ENCODE assay signal across 10 mouse cellular contexts in genomic region chr5:127649077-127649476, GRCm38 (mm10). TPM values are rescaled to one million over a fixed set of nuclear protein-coding genes. Genes with fewer than 3 reads are reported as not detected.
DNase-seq lines count a peak whose midpoint lies in the region; ATAC-seq and TF ChIP-seq lines count a peak whose summit lies in the region.
"Had no signal": no experiment of that assay in that cellular context is flagged by ENCODE, and none has a peak within 500 bp of the region (broad histone marks: within the 10 kb centered on the region; RNA-seq: fewer than 3 reads in every experiment).

No protein-coding gene starts in this region.

- no peak overlapping the region for H3K4me3 ChIP-seq in hindbrain, embryonic 11.5 days (ENCODE audit: low read depth, low read length)
- no peak overlapping the region for H3K4me3 ChIP-seq in hindbrain, embryonic 16.5 days (ENCODE audit: low read length)
- no peak overlapping the region for H3K4me3 ChIP-seq in bone marrow, adult 2 months (replicated peaks; ENCODE audit: control insufficient read depth, low read depth, low read length)
- H3K4me3 ChIP-seq in limb, embryonic 11.5 days (ENCODE audit: low read depth, low read length): no peak overlapping the region
- no peak overlapping the region for H3K4me3 ChIP-seq in testis, adult 2 months (ENCODE audit: control insufficient read depth, low read depth, low read length)
- H3K4me3 ChIP-seq in forebrain, embryonic 15.5 days: no peak overlapping the region

- no peaks in the 10 kb centered on the region for H3K4me1 ChIP-seq in hindbrain, embryonic 11.5 days (replicated peaks; ENCODE audit: control insufficient read depth, insufficient read depth, low read length)
- no peaks in the 10 kb centered on the region for H3K4me1 ChIP-seq in hindbrain, embryonic 16.5 days (ENCODE audit: control insufficient read depth, insufficient read depth, low read depth, low read length)
- H3K4me1 ChIP-seq in bone marrow, adult 2 months (ENCODE audit: control insufficient read depth, insufficient read depth, low read length): no peaks in the 10 kb centered on the region
- H3K4me1 ChIP-seq in limb, embryonic 11.5 days (ENCODE audit: control insufficient read depth, insufficient read depth, low read length): no peaks in the 10 kb centered on the region
- H3K4me1 ChIP-seq in testis, adult 2 months (ENCODE audit: control insufficient read depth, insufficient read depth, low read length): no peaks in the 10 kb centered on the region
- no peaks in the 10 kb centered on the region for H3K4me1 ChIP-seq in forebrain, embryonic 15.5 days

- TF ChIP-seq POLR2A in bone marrow, adult 2 months (IDR thresholded peaks at IDR 0.05; ENCODE audit: borderline replicate concordance, control insufficient read depth, low read depth, low read length): no peak
- TF ChIP-seq POLR2A in testis, adult 2 months (IDR thresholded peaks at IDR 0.05; ENCODE audit: control insufficient read depth, low read depth, low read length): no peak

- TF ChIP-seq CTCF in bone marrow, adult 2 months (IDR thresholded peaks at IDR 0.05; ENCODE audit: control insufficient read depth, insufficient read depth, low read length): peak; percentile 74
- peak; percentile 83; the same call in 1 of the 2 replicates for TF ChIP-seq CTCF in testis, adult 2 months (IDR thresholded peaks at IDR 0.05; ENCODE audit: control insufficient read depth, insufficient read depth, insufficient replicate concordance, low read depth, low read length)

- ATAC-seq in hindbrain, embryonic 11.5 days (ENCODE audit: low FRiP score): no peak
- no peak for ATAC-seq in hindbrain, embryonic 16.5 days
- no peak for ATAC-seq in limb, embryonic 11.5 days (ENCODE audit: insufficient number of reproducible peaks, low FRiP score, low TSS enrichment, low read depth)
- no peak for ATAC-seq in forebrain, embryonic 15.5 days (replicated peaks)

- H3K9me3 ChIP-seq in hindbrain, embryonic 11.5 days (ENCODE audit: control insufficient read depth, low read length): no peaks in the 10 kb centered on the region
- H3K9me3 ChIP-seq in hindbrain, embryonic 16.5 days (ENCODE audit: control insufficient read depth, low read length): no peaks in the 10 kb centered on the region
- no peaks in the 10 kb centered on the region; the same call in 1 of the 2 replicates for H3K9me3 ChIP-seq in limb, embryonic 11.5 days (ENCODE audit: control insufficient read depth, low read length)
- H3K9me3 ChIP-seq in forebrain, embryonic 15.5 days: no peaks in the 10 kb centered on the region

- no peak overlapping the region for H3K27ac ChIP-seq in hindbrain, embryonic 11.5 days (ENCODE audit: low read depth, low read length)
- no peak overlapping the region for H3K27ac ChIP-seq in hindbrain, embryonic 16.5 days (ENCODE audit: low read depth, low read length)
- no peak overlapping the region for H3K27ac ChIP-seq in bone marrow, adult 2 months (ENCODE audit: control insufficient read depth, insufficient read depth, low read depth, low read length, poor library complexity)
- H3K27ac ChIP-seq in limb, embryonic 11.5 days (replicated peaks; ENCODE audit: low read depth, low read length): no peak overlapping the region
- H3K27ac ChIP-seq in testis, adult 2 months (ENCODE audit: control insufficient read depth, insufficient read depth, low read depth, low read length): no peak overlapping the region
- H3K27ac ChIP-seq in forebrain, embryonic 15.5 days (replicated peaks): no peak overlapping the region
- H3K27ac ChIP-seq: macrophage had no signal

- no peaks in the 10 kb centered on the region for H3K36me3 ChIP-seq in hindbrain, embryonic 11.5 days (ENCODE audit: control insufficient read depth, insufficient read depth, low read length)
- H3K36me3 ChIP-seq in hindbrain, embryonic 16.5 days (ENCODE audit: control insufficient read depth, insufficient read depth, low read length): no peaks in the 10 kb centered on the region
- H3K36me3 ChIP-seq in limb, embryonic 11.5 days (ENCODE audit: control insufficient read depth, insufficient read depth, low read length): no peaks in the 10 kb centered on the region
- no peaks in the 10 kb centered on the region for H3K36me3 ChIP-seq in testis, adult 2 months (ENCODE audit: control insufficient read depth, insufficient read depth, low read length)
- H3K36me3 ChIP-seq in forebrain, embryonic 15.5 days: no peaks in the 10 kb centered on the region

- H3K4me2 ChIP-seq in hindbrain, embryonic 11.5 days (replicated peaks; ENCODE audit: low read depth, low read length): no peak overlapping the region
- H3K4me2 ChIP-seq in hindbrain, embryonic 16.5 days (ENCODE audit: low read length): no peak overlapping the region
- no peak overlapping the region for H3K4me2 ChIP-seq in limb, embryonic 11.5 days (ENCODE audit: low read depth, severe bottlenecking)
- H3K4me2 ChIP-seq in forebrain, embryonic 15.5 days (replicated peaks): no peak overlapping the region

- H3K27me3 ChIP-seq in hindbrain, embryonic 11.5 days (ENCODE audit: control insufficient read depth, insufficient read depth, low read length): no peaks in the 10 kb centered on the region
- no peaks in the 10 kb centered on the region for H3K27me3 ChIP-seq in hindbrain, embryonic 16.5 days (replicated peaks; ENCODE audit: control insufficient read depth, insufficient read depth, low read length)
- H3K27me3 ChIP-seq in limb, embryonic 11.5 days (ENCODE audit: control insufficient read depth, insufficient read depth, low read length): no peaks in the 10 kb centered on the region
- no peaks in the 10 kb centered on the region for H3K27me3 ChIP-seq in testis, adult 2 months (ENCODE audit: control insufficient read depth, insufficient read depth, low read length)
- H3K27me3 ChIP-seq in forebrain, embryonic 15.5 days: no peaks in the 10 kb centered on the region

- peak; percentile 42 for DNase-seq in hindbrain, embryonic 11.5 days (ENCODE audit: low spot score)
- peak; percentile 54 for DNase-seq in A20 (ENCODE audit: low read depth, low spot score)
- peak; percentile 33 for DNase-seq in limb, embryonic 11.5 days (ENCODE audit: low spot score)
- DNase-seq in heart, adult 8-10 months (ENCODE audit: low spot score): no peak

- H3K9ac ChIP-seq in hindbrain, embryonic 11.5 days (ENCODE audit: low read depth, low read length): no peak overlapping the region
- H3K9ac ChIP-seq in hindbrain, embryonic 16.5 days (ENCODE audit: low read depth, low read length): no peak overlapping the region
- no peak overlapping the region for H3K9ac ChIP-seq in limb, embryonic 11.5 days (ENCODE audit: low read length)
- no peak overlapping the region for H3K9ac ChIP-seq in forebrain, embryonic 15.5 days (replicated peaks)

RNA-seq across cellular contexts. Expression of gene Slc15a4, which starts 16.4 kb away (rescaled TPM):
- polyA plus RNA-seq in hindbrain, embryonic 11.5 days (2014; fragmentation: Nextera tagmentation; extraction: Ambion mirVana): 22.2 and 22.9 TPM in 2 replicates
- polyA plus RNA-seq in hindbrain, embryonic 16.5 days (2015; fragmentation: Nextera tagmentation; extraction: Ambion mirVana): 29.1 and 29.6 TPM in 2 replicates
- polyA plus RNA-seq in bone marrow, adult 2 months (2011; ENCODE audit: insufficient read depth, insufficient read length, low replicate concordance, missing spikeins): 16.6 and 30.1 TPM in 2 replicates
- polyA plus RNA-seq in limb, embryonic 11.5 days (2014; fragmentation: Nextera tagmentation; extraction: Ambion mirVana): 22.4 and 24.6 TPM in 2 replicates
- polyA plus RNA-seq in testis, adult 2 months (2012; rRNA removed): 19.8 and 22.8 TPM in 2 replicates
- polyA plus RNA-seq in forebrain, embryonic 15.5 days (2015; fragmentation: Nextera tagmentation; extraction: Ambion mirVana): 28.9 and 29.1 TPM in 2 replicates
- 10 to 100 TPM; 10.9 to 17.4 (median 13.9) TPM for total RNA-seq in heart, adult 8-10 months (2022)

RNA-seq across cellular contexts. Expression of gene Glt1d1, which starts 17.0 kb away (rescaled TPM):
- 0.61 and 0.88 TPM in 2 replicates for polyA plus RNA-seq in hindbrain, embryonic 11.5 days (2014; fragmentation: Nextera tagmentation; extraction: Ambion mirVana)
- 1.5 and 1.7 TPM in 2 replicates for polyA plus RNA-seq in hindbrain, embryonic 16.5 days (2015; fragmentation: Nextera tagmentation; extraction: Ambion mirVana)
- polyA plus RNA-seq in bone marrow, adult 2 months (2011; ENCODE audit: insufficient read depth, insufficient read length, low replicate concordance, missing spikeins): 1.8 and 4.8 TPM in 2 replicates
- 0.33 and 1.2 TPM in 2 replicates for polyA plus RNA-seq in limb, embryonic 11.5 days (2014; fragmentation: Nextera tagmentation; extraction: Ambion mirVana)
- 37.7 and 37.9 TPM in 2 replicates for polyA plus RNA-seq in testis, adult 2 months (2012; rRNA removed)
- 1.4 and 1.5 TPM in 2 replicates for polyA plus RNA-seq in forebrain, embryonic 15.5 days (2015; fragmentation: Nextera tagmentation; extraction: Ambion mirVana)
- total RNA-seq in heart, adult 8-10 months (2022): not detected
- total RNA-seq: heart, postnatal 36 days had no signal
